Mouse (Mus musculus) bone marrow, adult 2 months (tissue): ENCODE measurements at regions not wholly inside any gene's neighbourhood (a gene's known extent, or its start where the extent isn't known, plus 50 kb on each side); places are given as distances from the start of the nearest gene placed in this dataset.
"Not testable (repeated sequence)": the region's sequence is repeated elsewhere in the genome, so short reads cannot be mapped to it uniquely, and the experiment has no call there.

Experiments
- CTCF ChIP-seq: fragments of 200-500 bp; IDR thresholded peaks from 2 replicates; pipeline ENCODE4 v1.5.1; 2011; ENCODE audit warnings: low read length, control low read depth; ENCODE audit not compliant: control insufficient read depth, insufficient read depth
- POLR2A ChIP-seq: fragments of 200-500 bp; IDR thresholded peaks from 2 replicates; pipeline ENCODE4 v1.6.1; 2011; ENCODE audit warnings: low read depth, mild to moderate bottlenecking, control low read depth, low read length, borderline replicate concordance; ENCODE audit not compliant: control insufficient read depth

GRCm38 (mm10) chr3:78966683-78967549, 319.4 kb downstream of the Rapgef2 start:
- not testable (repeated sequence) for TF ChIP-seq POLR2A, CTCF
